Mouse (Mus musculus) frontal cortex, adult (tissue): Measurements from ENCODE around the gene Gm4952.
"Not testable (repeated sequence)": the region's sequence is repeated elsewhere in the genome, so short reads cannot be mapped to it uniquely, and the experiment has no call there.

Experiments
- ATAC-seq: cut with Nextera tagmentation; 2 replicates; pipeline ENCODE4 v1.9.2; 2017; ENCODE audit warnings: mild to moderate bottlenecking, moderate library complexity, mixed read lengths; ENCODE audit not compliant: low TSS enrichment

Gene Gm4952

DNA sequence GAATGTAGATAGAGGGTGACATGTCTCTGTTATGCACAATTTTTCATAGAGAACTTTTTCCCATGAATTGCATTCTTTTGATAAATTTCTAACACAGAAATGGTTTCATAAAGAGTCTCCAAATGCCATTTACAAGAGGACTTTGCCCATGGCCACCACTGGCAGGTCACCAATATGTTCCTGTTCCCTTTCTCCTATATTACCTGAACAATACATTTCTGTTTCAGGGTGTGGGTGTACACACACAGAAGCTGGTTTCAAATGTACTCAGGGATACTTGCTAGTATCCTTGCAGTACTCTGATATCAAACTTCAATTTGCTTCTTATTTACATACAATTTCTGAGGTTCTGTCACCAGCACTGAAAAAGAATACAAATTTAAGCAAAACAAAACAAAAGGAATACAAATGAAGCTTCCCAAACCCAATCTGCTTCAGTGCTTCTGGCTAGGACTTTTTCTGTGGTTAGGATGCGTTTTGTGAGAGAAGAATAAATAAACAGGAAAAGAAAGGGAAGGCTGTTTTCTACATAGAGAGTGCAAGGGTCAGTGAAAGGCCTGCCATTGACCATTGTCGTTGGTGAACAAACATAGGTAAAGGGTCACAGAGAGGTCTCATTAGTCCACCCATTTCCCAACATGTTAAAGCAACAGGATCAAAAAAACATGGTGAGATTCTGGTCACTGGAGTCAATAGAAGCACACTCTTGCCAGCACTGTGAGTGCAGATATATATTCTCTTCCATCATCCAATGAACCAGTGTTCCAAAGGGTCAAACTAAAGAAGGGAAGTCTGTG is 1.1 kb downstream of the Gm4952 start:
- no peak for ATAC-seq

DNA sequence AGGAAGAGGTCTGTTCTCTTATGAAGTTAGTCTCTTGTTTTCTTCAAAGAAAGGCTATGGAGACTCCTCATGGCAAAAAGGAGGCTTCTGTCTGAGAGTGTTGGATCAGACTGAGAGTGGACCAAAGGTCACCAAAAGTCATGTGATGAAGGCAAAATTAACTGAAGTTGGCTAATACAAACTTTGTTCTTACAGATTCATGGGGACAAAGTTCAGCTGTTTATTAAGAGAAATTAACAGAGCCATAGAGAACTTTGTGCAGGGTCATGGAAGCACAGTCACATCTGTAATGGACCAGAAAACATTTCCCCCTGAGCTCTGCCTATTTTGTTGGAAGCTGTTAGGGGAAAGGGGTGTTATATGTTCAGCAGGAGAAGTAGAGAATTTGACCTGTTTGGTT is 8.6 kb downstream of the Gm4952 start:
- no peak for ATAC-seq

DNA sequence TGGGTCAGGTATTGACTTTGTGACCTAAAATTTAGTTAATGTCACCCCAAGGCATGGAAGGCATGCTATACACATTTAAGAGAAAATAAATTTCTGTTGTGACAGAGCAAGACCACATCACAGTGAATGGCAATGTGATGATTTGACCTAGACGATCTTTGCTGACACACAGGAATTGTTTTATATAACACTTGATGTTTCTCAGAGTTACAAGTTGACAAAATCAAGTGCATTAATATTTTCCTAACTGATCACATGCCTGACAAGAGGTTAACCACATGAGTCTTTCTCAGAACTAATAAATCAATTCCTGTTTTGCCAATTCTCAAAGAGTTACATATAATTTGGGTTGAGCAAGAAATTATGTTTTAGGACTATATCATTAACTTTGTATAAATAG is 13.9 kb downstream of the Gm4952 start:
- ATAC-seq: no peak

DNA sequence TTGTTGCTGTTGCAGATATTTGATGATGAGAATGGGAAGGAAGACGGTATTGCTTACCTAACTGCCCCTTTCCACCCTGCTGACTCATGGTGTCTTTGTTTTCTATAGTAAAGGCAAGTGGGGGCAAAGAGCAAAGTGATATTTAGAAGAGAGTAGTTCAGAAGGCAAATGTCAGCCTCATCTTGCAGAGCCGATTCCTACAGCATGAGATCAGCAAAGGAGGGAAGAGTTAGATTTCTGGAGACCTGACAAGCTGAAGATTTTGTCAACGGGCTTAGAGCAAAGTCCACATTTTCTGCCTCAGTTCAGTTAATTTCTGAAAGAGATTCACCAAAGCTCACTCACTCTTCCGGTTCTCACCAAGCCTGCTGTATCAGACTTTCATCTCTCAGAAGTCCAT is 33.4 kb downstream of the Gm4952 start, which contains the start of gene Glyat:
TSS of gene Glyat (plus strand) at position 133 of the 400 bp plus-strand sequence.
- ATAC-seq: no peak

DNA sequence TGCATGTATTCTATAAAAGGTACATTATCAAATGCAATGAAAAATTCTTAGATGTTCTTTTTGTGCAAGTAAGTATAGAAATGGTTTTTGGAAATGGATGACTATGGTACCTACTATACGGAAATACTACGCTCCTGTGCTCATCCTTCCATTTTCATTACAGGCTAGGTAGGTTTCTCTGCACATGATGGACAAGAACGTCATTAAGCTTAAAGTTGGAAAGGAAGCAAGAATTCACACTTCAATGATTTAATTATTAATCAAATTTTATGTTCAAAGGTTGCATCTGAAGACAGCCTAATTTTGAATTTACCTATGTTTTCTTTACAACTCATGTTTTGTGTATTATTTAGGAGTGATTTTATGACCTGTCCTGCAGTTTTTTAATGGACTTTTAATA is 34.5 kb downstream of the Gm4952 start:
- no peak for ATAC-seq

DNA sequence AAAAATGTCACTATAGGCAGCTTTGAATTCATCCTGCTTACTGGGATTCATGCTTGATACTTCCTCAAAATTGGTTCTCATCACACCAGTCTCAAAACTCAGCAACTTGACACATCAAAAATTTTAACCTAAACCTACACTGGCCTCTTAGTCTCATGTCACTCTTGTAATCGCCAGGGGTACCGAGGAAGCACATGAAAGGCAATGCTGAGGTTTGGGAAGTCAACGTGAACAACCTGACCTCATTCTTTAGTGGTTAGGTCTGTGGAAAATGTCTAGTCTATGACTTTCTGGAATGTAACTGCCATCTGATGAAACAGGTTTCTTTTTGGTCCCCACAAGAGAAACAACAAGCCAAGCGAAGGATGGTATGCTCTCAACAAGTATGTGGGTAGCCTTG is 35.2 kb downstream of the Gm4952 start:
- no peak for ATAC-seq

DNA sequence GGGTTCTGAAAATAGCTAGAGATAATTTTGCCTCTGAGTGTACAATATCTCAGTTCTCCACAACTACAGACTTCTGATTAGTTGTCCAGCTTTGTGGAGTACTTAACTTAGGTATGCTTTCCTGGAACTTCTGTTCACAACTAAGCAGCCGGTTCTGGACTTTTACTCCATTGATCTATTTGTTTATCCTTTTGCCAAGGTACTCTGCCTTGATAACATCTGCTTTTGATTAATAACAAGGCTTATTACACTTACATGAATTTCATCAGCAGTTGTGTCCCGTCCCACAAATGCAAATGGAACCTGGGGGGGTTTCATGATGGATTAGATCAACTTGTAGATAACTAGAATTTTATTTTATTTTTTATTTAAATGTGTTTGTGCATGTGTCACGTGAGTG is 37.1 kb downstream of the Gm4952 start:
- ATAC-seq: no peak

DNA sequence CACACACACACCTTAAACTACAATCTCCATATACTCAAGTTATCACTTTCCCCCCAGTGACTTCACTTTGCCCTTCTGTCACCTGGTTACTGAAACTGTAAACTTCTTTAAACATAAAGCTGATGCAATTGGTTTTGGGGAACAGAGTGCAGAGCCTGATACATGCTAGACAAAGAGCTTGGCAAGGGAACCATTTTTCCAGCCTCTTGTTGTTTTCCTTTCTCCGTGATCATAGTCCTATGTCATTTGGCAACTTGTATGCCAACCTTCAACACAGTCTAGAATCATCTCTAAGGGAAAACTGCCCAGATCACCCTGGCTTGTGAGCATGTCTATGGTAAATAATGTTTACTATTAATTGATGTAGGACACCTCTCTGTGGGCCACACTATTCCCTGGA is 38.3 kb downstream of the Gm4952 start:
- ATAC-seq: no peak

DNA sequence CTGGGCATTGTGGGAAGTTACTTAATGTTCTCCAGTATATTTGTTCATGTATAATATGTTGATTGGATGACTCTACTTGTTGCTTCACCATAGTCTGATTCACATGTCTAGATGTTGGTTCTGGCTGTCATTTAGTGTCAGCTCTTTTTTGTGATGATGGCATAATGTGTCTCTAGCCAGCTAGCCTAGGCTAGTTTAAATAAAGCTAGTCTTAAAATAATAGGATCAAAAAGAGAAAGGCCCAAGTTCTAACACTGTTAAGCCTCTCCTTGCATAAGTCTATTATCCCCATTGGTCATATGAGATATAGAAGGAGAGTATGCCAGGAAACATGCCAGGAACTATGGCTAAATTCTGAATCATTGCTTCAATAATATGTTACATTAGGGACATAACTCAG is 49.7 kb downstream of the Gm4952 start:
- ATAC-seq: no peak

DNA sequence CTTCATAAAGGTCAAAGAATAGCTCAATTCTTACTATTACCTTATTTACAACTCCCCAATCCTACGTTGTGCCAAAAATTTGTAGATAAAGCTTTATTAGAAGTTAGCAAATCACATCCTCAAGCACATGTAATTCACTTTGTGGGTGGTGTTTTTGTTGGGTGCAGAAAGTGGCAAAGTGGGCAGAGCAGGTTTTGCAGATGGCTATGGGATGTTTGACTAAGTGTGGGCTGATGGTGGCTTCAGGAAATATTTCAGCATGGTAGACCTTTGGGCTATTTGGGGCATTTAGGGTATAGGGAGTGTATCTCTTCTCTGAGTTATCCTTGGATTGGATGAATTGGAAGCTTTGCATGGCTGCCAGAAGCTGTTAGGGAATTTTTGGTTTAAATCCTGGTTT is 66.4 kb downstream of the Gm4952 start:
- no peak for ATAC-seq

DNA sequence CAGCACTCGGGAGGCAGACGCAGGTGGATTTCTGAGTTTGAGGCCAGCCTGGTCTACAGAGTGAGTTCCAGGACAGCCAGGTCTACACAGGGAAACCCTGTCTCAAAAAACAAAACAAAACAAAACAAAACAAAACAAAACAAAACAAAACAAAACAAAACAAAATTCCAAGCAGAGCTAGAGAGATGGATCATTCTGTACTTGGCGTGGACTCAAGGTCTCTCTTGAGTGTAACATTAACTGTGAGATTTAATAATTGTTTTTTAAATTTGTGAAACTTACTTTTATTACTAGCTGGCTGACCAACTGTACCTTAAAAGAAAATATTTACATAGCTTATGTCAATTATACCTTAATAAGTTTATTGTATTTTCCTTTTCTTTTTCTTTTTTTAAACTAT is 68.8 kb downstream of the Gm4952 start:
- not testable (repeated sequence) for ATAC-seq

DNA sequence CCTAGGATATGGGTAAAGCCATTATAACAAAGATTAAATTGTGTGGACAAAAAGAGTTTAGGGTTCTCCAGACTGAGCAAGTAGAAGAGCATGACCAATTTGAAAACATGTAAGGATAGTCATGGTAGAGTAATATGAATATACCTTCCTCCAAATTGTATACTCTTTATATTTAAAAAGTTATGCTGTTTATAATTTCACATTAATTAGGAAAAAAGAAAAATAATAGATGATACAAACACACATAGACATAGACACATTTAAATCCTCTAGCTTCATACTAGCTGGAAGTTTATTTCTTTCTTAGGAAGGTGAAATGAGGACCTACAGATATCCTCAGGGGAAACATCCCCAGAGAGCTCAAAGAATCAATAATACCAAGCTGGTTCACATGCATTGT is 70.4 kb downstream of the Gm4952 start, which contains the start of gene Olfr1442:
TSS of gene Olfr1442 (plus strand) at position 301 of the 400 bp plus-strand sequence.
- no peak for ATAC-seq

DNA sequence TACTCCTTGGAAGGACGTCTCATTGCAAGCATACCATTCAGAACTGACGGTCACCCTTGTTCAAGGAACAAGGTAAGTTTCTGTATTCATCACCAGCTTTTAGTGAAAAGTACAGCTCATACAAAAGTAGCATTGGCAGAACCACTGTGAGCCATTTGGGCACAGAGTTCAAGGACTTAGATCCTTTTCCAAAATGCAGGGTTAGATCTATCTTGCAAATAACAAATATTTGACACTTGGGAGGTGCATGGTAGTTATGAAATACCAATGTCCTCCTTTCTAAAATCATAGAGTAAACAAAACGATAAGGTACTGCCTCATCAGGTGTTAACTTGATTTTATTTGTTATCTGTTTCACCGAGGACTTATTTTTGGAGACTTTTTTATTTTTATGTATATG is 71.3 kb downstream of the Gm4952 start:
- ATAC-seq: no peak

DNA sequence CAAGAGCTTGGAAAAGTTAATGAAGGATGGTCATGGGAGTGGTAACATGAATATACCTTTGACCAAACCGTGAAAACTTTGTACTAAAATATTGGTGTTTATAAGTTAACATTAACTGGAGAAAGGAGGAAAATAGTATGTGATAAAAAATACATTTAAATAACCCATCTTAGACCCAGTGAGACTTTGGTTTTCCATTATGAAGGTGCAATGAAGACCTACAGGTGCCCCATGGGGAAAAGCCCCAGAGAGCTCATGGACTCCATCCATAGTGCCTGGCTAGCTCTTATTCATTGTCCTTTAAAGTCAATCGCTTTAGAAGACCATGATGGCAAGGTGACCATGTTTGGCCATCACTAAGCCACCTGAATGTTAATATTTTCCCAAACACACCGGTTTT is 78.0 kb downstream of the Gm4952 start, which contains the start of gene Olfr1443:
TSS of gene Olfr1443 (plus strand) at position 301 of the 400 bp plus-strand sequence.
- no peak for ATAC-seq
